Mouse (Mus musculus): ENCODE results near the gene Nr1i3. TPM values are rescaled to one million over a fixed set of nuclear protein-coding genes. Genes with fewer than 3 reads are reported as not detected.

Nr1i3 gene
- polyA plus RNA-seq (2012), result not detected in 2 replicates

GRCm38 (mm10) chr1:171213801-171214496 is at the start of gene Nr1i3:
Nr1i3 (plus strand) TSS chr1:171213970.
- 0 out of 2 replicates have a peak, but pooled peaks cover 2% of the 10 kb centered on the region for H3K27me3 ChIP-seq (ENCODE audit: control insufficient read depth)
- H3K36me3 ChIP-seq (ENCODE audit: control insufficient read depth), result peaks cover 8% of the 10 kb centered on the region
- H3K4me1 ChIP-seq (ENCODE audit: control insufficient read depth), result peaks cover 17% of the 10 kb centered on the region
- TF ChIP-seq TAL1 (IDR thresholded peaks at IDR 0.05; ENCODE audit: low read length) (no peak), GATA1 (IDR thresholded peaks at IDR 0.05; ENCODE audit: low read length) (no peak)
- H3K9me3 ChIP-seq (ENCODE audit: control insufficient read depth, low read length), result no peaks in the 10 kb centered on the region
- no peak within 1 kb of the TSS for H3K4me3 ChIP-seq (replicated peaks)

DNA sequence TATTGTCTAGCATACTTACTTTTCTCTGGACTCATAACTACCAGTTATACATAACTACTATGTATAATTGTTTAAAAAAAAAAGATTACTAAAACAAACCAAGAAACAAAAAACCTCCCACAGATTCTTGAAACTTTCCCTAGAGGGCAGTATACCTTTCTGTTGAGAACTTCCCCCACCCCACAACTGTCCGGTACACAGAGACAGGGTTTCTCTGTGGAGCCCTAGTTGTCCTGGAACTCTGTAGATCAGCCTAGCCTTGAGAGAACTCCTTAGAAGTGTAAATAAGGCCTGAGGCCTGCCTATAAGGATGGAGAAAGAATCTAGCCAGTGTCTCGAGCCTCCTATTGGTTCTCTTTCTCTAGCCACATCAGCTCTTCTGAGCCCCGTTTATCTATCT is 49.5 kb upstream of the Nr1i3 start:
- Histone ChIP-seq H3K4me1 (ENCODE audit: control insufficient read depth) (peaks cover 6% of the 10 kb centered on the region), H3K9me3 (ENCODE audit: control insufficient read depth, low read length) (no peaks in the 10 kb centered on the region), H3K27me3 (ENCODE audit: control insufficient read depth) (peaks cover 33% of the 10 kb centered on the region), H3K36me3 (ENCODE audit: control insufficient read depth) (no peaks in the 10 kb centered on the region), H3K4me3 (replicated peaks) (no peak overlapping the region)
- TF ChIP-seq TAL1 (IDR thresholded peaks at IDR 0.05; ENCODE audit: low read length) (no peak), GATA1 (IDR thresholded peaks at IDR 0.05; ENCODE audit: low read length) (no peak)

- Histone ChIP-seq H3K4me3 (replicated peaks) (no peak overlapping the region), H3K27me3 (ENCODE audit: control insufficient read depth) (peaks cover 18% of the 10 kb centered on the region), H3K9me3 (ENCODE audit: control insufficient read depth, low read length) (no peaks in the 10 kb centered on the region), H3K4me1 (ENCODE audit: control insufficient read depth) (no peaks in the 10 kb centered on the region), H3K36me3 (ENCODE audit: control insufficient read depth) (no peaks in the 10 kb centered on the region)
- TF ChIP-seq GATA1 (IDR thresholded peaks at IDR 0.05; ENCODE audit: low read length) (no peak), TAL1 (IDR thresholded peaks at IDR 0.05; ENCODE audit: low read length) (no peak)
Measured at GRCm38 (mm10) chr1:171165629-171166345, 48.0 kb upstream of the Nr1i3 start.

DNA sequence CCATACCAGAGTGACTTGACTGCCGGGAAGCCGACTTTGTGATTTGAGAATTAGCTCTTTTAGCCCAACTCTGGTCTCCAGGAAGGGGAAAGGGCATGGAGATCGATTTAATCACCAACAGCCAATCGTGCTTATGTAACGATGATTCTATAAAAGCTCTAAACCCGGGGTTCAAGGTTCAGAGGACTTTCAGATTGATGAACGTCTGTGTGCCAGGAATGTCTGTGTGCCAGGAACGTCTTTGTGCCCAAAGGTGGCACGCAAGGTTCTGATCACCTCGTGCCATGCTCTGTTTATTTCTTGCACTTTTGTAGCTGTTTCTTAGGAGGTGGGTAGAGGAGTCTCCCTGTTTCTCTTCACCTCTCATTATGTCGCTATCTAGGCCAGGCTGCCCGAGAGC is 44.9 kb upstream of the Nr1i3 start:
- no peak for TF ChIP-seq TAL1 (IDR thresholded peaks at IDR 0.05; ENCODE audit: low read length)
- TF ChIP-seq GATA1 (IDR thresholded peaks at IDR 0.05; ENCODE audit: low read length), result no peak
- no peaks in the 10 kb centered on the region for H3K4me1 ChIP-seq (ENCODE audit: control insufficient read depth)
- no peaks in the 10 kb centered on the region for H3K9me3 ChIP-seq (ENCODE audit: control insufficient read depth, low read length)
- no peak overlapping the region for H3K4me3 ChIP-seq (replicated peaks)
- H3K36me3 ChIP-seq (ENCODE audit: control insufficient read depth), result no peaks in the 10 kb centered on the region
- H3K27me3 ChIP-seq (ENCODE audit: control insufficient read depth), result peaks cover 15% of the 10 kb centered on the region

GRCm38 (mm10) chr1:171169913-171170312 is 43.9 kb upstream of the Nr1i3 start:
- Histone ChIP-seq H3K27me3 (ENCODE audit: control insufficient read depth) (peaks cover 15% of the 10 kb centered on the region), H3K4me3 (replicated peaks) (no peak overlapping the region), H3K4me1 (ENCODE audit: control insufficient read depth) (no peaks in the 10 kb centered on the region), H3K36me3 (ENCODE audit: control insufficient read depth) (no peaks in the 10 kb centered on the region), H3K9me3 (ENCODE audit: control insufficient read depth, low read length) (no peaks in the 10 kb centered on the region)
- TF ChIP-seq GATA1 (IDR thresholded peaks at IDR 0.05; ENCODE audit: low read length) (no peak), TAL1 (IDR thresholded peaks at IDR 0.05; ENCODE audit: low read length) (no peak)

- no peaks in the 10 kb centered on the region for H3K36me3 ChIP-seq (ENCODE audit: control insufficient read depth)
- H3K9me3 ChIP-seq (ENCODE audit: control insufficient read depth, low read length), result no peaks in the 10 kb centered on the region
- H3K27me3 ChIP-seq (ENCODE audit: control insufficient read depth), result peaks cover 11% of the 10 kb centered on the region
- no peaks in the 10 kb centered on the region for H3K4me1 ChIP-seq (ENCODE audit: control insufficient read depth)
- no peak overlapping the region for H3K4me3 ChIP-seq (replicated peaks)
- no peak for TF ChIP-seq GATA1 (IDR thresholded peaks at IDR 0.05; ENCODE audit: low read length)
- TF ChIP-seq TAL1 (IDR thresholded peaks at IDR 0.05; ENCODE audit: low read length), result no peak
Measured at GRCm38 (mm10) chr1:171171138-171171537, 42.6 kb upstream of the Nr1i3 start.

DNA sequence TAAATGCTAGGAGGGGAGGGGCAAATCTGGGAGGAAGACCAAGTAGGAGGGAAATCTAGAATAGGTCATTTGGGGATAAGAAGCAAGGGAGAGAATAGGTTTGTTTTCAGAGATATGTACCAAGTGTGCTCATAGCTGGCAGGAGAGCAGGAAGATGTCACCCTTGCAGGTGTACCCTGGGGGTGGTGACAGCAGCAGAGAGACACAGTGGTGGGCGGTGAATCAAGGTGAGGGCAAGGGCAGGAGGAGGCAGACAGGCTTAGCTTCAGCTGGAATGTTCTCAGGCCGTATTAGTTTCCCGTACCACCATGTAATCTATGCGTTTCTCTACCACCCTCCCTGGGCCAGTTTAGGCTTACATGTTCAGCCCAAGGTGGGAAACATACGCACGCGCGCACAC is 41.0 kb upstream of the Nr1i3 start:
- Histone ChIP-seq H3K27me3 (ENCODE audit: control insufficient read depth) (peaks cover 13% of the 10 kb centered on the region), H3K36me3 (ENCODE audit: control insufficient read depth) (no peaks in the 10 kb centered on the region), H3K4me1 (ENCODE audit: control insufficient read depth) (no peaks in the 10 kb centered on the region), H3K4me3 (replicated peaks) (no peak overlapping the region), H3K9me3 (ENCODE audit: control insufficient read depth, low read length) (no peaks in the 10 kb centered on the region)
- TF ChIP-seq GATA1 (IDR thresholded peaks at IDR 0.05; ENCODE audit: low read length), result no peak
- TF ChIP-seq TAL1 (IDR thresholded peaks at IDR 0.05; ENCODE audit: low read length), result no peak

GRCm38 (mm10) chr1:171179487-171180171 is 34.1 kb upstream of the Nr1i3 start:
- Histone ChIP-seq H3K27me3 (ENCODE audit: control insufficient read depth) (peaks cover 2% of the 10 kb centered on the region; the same call in 1 of the 2 replicates), H3K4me3 (replicated peaks) (no peak overlapping the region), H3K36me3 (ENCODE audit: control insufficient read depth) (no peaks in the 10 kb centered on the region), H3K9me3 (ENCODE audit: control insufficient read depth, low read length) (no peaks in the 10 kb centered on the region), H3K4me1 (ENCODE audit: control insufficient read depth) (no peaks in the 10 kb centered on the region)
- TF ChIP-seq TAL1 (IDR thresholded peaks at IDR 0.05; ENCODE audit: low read length) (no peak), GATA1 (IDR thresholded peaks at IDR 0.05; ENCODE audit: low read length) (no peak)

DNA sequence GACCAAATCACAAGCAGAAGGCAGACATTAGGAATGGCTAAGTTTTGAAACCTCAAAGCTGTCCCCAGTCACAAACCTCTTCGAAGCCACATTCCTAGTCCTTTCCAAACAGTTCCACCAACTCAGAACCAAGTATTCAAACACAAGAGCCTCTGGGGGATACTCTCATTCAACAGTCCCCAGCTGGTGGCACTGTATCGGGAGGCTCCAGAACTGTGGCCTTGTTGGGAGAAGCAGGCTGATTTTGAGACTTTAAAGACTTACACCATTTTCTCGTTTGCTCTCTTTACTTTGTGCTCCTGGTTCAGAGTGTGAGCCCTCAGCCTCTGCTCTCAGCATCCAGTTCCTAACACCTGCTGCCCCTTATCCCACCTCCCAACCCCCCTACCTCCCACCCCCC is 30.7 kb upstream of the Nr1i3 start:
- Histone ChIP-seq H3K9me3 (ENCODE audit: control insufficient read depth, low read length) (no peaks in the 10 kb centered on the region), H3K4me1 (ENCODE audit: control insufficient read depth) (no peaks in the 10 kb centered on the region), H3K36me3 (ENCODE audit: control insufficient read depth) (no peaks in the 10 kb centered on the region), H3K4me3 (replicated peaks) (no peak overlapping the region), H3K27me3 (ENCODE audit: control insufficient read depth) (peaks cover 10% of the 10 kb centered on the region)
- TF ChIP-seq GATA1 (IDR thresholded peaks at IDR 0.05; ENCODE audit: low read length) (no peak), TAL1 (IDR thresholded peaks at IDR 0.05; ENCODE audit: low read length) (no peak)

Data from erythroblast, embryonic 14.5 days (primary cell).